Mouse (Mus musculus) lung, postnatal 0 days (tissue): ENCODE measurements at regions not wholly inside any gene's neighbourhood (a gene's known extent, or its start where the extent isn't known, plus 50 kb on each side); places are given as distances from the start of the nearest gene placed in this dataset.
A peak's percentile ranks its signal among the peaks of the same experiment; 100 is the strongest.

Experiments used
- ATAC-seq: fragments of 200-750 bp; cut with Nextera tagmentation; 2 replicates; pipeline ENCODE4 v1.8.0; 2017; ENCODE audit warnings: moderate library complexity
- DNase-seq: peaks from one replicate; pipeline ENCODE4 v3.0.0-alpha.2; 2016; ENCODE audit warnings: low spot score
- H3K27ac ChIP-seq: fragments of 300-500 bp; sonication (generic); 2 replicates; pipeline ENCODE4 v1.5.1; 2014; ENCODE audit warnings: antibody characterized with exemption, mild to moderate bottlenecking, low read length, mixed read lengths
- H3K27me3 ChIP-seq: fragments of 300-500 bp; sonication (generic); replicated peaks from 2 replicates; pipeline ENCODE4 v1.6.1; 2014; ENCODE audit warnings: low read length, mixed read lengths; ENCODE audit not compliant: insufficient read depth
- H3K36me3 ChIP-seq: fragments of 300-500 bp; sonication (generic); 2 replicates; pipeline ENCODE4 v1.6.1; 2014; ENCODE audit warnings: low read length, mixed read lengths; ENCODE audit not compliant: insufficient read depth
- H3K4me1 ChIP-seq: fragments of 300-500 bp; sonication (generic); 2 replicates; pipeline ENCODE4 v1.6.1; 2014; ENCODE audit warnings: antibody characterized with exemption, low read depth, low read length, mixed read lengths; ENCODE audit not compliant: insufficient read depth
- H3K4me2 ChIP-seq: fragments of 300-500 bp; sonication (generic); replicated peaks from 2 replicates; pipeline ENCODE4 v1.6.1; 2014; ENCODE audit warnings: low read depth, mild to moderate bottlenecking, low read length, moderate library complexity, mixed read lengths
- H3K4me3 ChIP-seq: fragments of 300-500 bp; sonication (generic); 2 replicates; pipeline ENCODE4 v1.5.1; 2014; ENCODE audit warnings: low read depth, low read length
- H3K9ac ChIP-seq: fragments of 300-500 bp; sonication (generic); replicated peaks from 2 replicates; pipeline ENCODE4 v1.6.1; 2014; ENCODE audit warnings: low read depth, mild to moderate bottlenecking
- H3K9me3 ChIP-seq: fragments of 300-500 bp; sonication (generic); 2 replicates; pipeline ENCODE4 v1.6.1; 2016; ENCODE audit warnings: low read length, mixed read lengths
- CTCF ChIP-seq: IDR thresholded peaks from 2 replicates; pipeline ENCODE4 v1.5.1; 2016; ENCODE audit warnings: antibody characterized with exemption, mild to moderate bottlenecking
- EP300 ChIP-seq: IDR thresholded peaks from 2 replicates; pipeline ENCODE4 v1.6.1; 2016; ENCODE audit warnings: antibody characterized with exemption, mild to moderate bottlenecking, control low read depth
- WGBS: fragments of 180-500 bp; shearing (Covaris S2); extraction: QIAGEN DNeasy Blood & Tissue Kit; methylation state at CpG from one replicate; pipeline ENCODE4 v1.1.7; 2014; 5-methylcytosine and 5-hydroxymethylcytosine counted together

- Histone ChIP-seq H3K4me3 (no peak overlapping the region), H3K4me1 (0 out of 2 replicates have a peak, but pooled peaks cover 2% of the 10 kb centered on the region), H3K9me3 (no peaks in the 10 kb centered on the region), H3K9ac (no peak overlapping the region), H3K4me2 (no peak overlapping the region), H3K36me3 (no peaks in the 10 kb centered on the region), H3K27ac (no peak overlapping the region), H3K27me3 (no peaks in the 10 kb centered on the region)
- 60% methylated on average over 2 of the region's 2 CpGs for WGBS
- ATAC-seq (peak; percentile 59), DNase-seq (peak; percentile 16)
- TF ChIP-seq CTCF = no peak
- no peak for TF ChIP-seq EP300
Measured at GRCm38 (mm10) chr15:13284219-13284618, 110.7 kb upstream of the Cdh6 start.

- no peaks in the 10 kb centered on the region for H3K27me3 ChIP-seq
- 82% methylated on average over 5 of the region's 5 CpGs for WGBS
- no peaks in the 10 kb centered on the region for H3K36me3 ChIP-seq
- no peak for DNase-seq
- no peak overlapping the region for H3K9ac ChIP-seq
- H3K9me3 ChIP-seq = no peaks in the 10 kb centered on the region
- no peak overlapping the region for H3K27ac ChIP-seq
- no peak overlapping the region for H3K4me2 ChIP-seq
- H3K4me3 ChIP-seq = no peak overlapping the region
- 0 out of 2 replicates have a peak, but pooled peaks cover 2% of the 10 kb centered on the region for H3K4me1 ChIP-seq
- TF ChIP-seq EP300 = no peak
- no peak for TF ChIP-seq CTCF
- no peak for ATAC-seq
Measured at GRCm38 (mm10) chr15:13283106-13283505, 109.6 kb upstream of the Cdh6 start.

GRCm38 (mm10) chr15:13276909-13277235 lies 103.4 kb upstream of the Cdh6 start:
- Histone ChIP-seq H3K4me1 (no peaks in the 10 kb centered on the region), H3K4me2 (no peak overlapping the region), H3K27me3 (no peaks in the 10 kb centered on the region), H3K9ac (no peak overlapping the region), H3K27ac (no peak overlapping the region), H3K36me3 (no peaks in the 10 kb centered on the region), H3K4me3 (no peak overlapping the region), H3K9me3 (no peaks in the 10 kb centered on the region)
- DNase-seq (no peak), ATAC-seq (no peak)
- no peak for TF ChIP-seq CTCF
- TF ChIP-seq EP300 = no peak
- 82% methylated on average over 8 of the region's 8 CpGs for WGBS

- Histone ChIP-seq H3K9ac (no peak overlapping the region), H3K36me3 (no peaks in the 10 kb centered on the region), H3K27me3 (no peaks in the 10 kb centered on the region), H3K4me2 (no peak overlapping the region), H3K9me3 (no peaks in the 10 kb centered on the region), H3K4me1 (no peaks in the 10 kb centered on the region), H3K27ac (no peak overlapping the region), H3K4me3 (no peak overlapping the region)
- no peak for DNase-seq
- WGBS = 61% methylated on average over 5 of the region's 5 CpGs
- no peak for ATAC-seq
- TF ChIP-seq CTCF (no peak), EP300 (no peak)
Measured at GRCm38 (mm10) chr15:13276225-13276908, 102.9 kb upstream of the Cdh6 start.

- no peaks in the 10 kb centered on the region for H3K27me3 ChIP-seq
- TF ChIP-seq EP300 (no peak), CTCF (no peak)
- no peak overlapping the region for H3K4me3 ChIP-seq
- ATAC-seq (no peak), DNase-seq (no peak)
- H3K4me2 ChIP-seq = no peak overlapping the region
- H3K36me3 ChIP-seq = no peaks in the 10 kb centered on the region
- H3K27ac ChIP-seq = no peak overlapping the region
- WGBS = 35% methylated on average over 5 of the region's 5 CpGs
- no peak overlapping the region for H3K9ac ChIP-seq
- no peaks in the 10 kb centered on the region for H3K4me1 ChIP-seq
- H3K9me3 ChIP-seq = no peaks in the 10 kb centered on the region
Measured at GRCm38 (mm10) chr15:13275326-13275725, 101.9 kb upstream of the Cdh6 start.

- Histone ChIP-seq H3K4me1 (no peaks in the 10 kb centered on the region), H3K27ac (no peak overlapping the region), H3K9ac (no peak overlapping the region), H3K4me3 (no peak overlapping the region), H3K9me3 (no peaks in the 10 kb centered on the region), H3K36me3 (no peaks in the 10 kb centered on the region), H3K27me3 (no peaks in the 10 kb centered on the region), H3K4me2 (no peak overlapping the region)
- ATAC-seq (no peak), DNase-seq (no peak)
- WGBS = 86% methylated on average over 5 of the region's 5 CpGs
- TF ChIP-seq CTCF (no peak), EP300 (no peak)
Measured at GRCm38 (mm10) chr15:13274366-13275067, 101.0 kb upstream of the Cdh6 start.
